Mouse (Mus musculus): ENCODE data around the gene Amd2. TPM values are rescaled to one million over a fixed set of nuclear protein-coding genes. Genes with fewer than 3 reads are reported as not detected.

Amd2 gene
- 2.5 and 3.4 TPM in 2 replicates for polyA plus RNA-seq (2015; fragmentation: Nextera tagmentation; extraction: Ambion mirVana)

GRCm38 (mm10) chr10:35711792-35712191, at the start of gene Amd2:
Gene Amd2 (minus strand): TSS chr10:35711892.
- Histone ChIP-seq H3K4me1 (no peaks in the 10 kb centered on the region), H3K9ac (no peak within 1 kb of the TSS), H3K4me3 (no peak within 1 kb of the TSS), H3K27ac (no peak within 1 kb of the TSS), H3K27me3 (no peaks in the 10 kb centered on the region), H3K4me2 (no peak within 1 kb of the TSS), H3K36me3 (no peaks in the 10 kb centered on the region), H3K9me3 (no peaks in the 10 kb centered on the region)
- WGBS: 93% methylated on average over 8 of the region's 8 CpGs
- no peak for ATAC-seq (ENCODE audit: insufficient number of reproducible peaks, low FRiP score, low TSS enrichment, low read depth)

GRCm38 (mm10) chr10:35761280-35761679, 49.6 kb upstream of the Amd2 start:
- ATAC-seq (ENCODE audit: insufficient number of reproducible peaks, low FRiP score, low TSS enrichment, low read depth): no peak
- Histone ChIP-seq H3K4me1 (no peaks in the 10 kb centered on the region), H3K36me3 (no peaks in the 10 kb centered on the region), H3K4me3 (no peak overlapping the region), H3K27me3 (no peaks in the 10 kb centered on the region), H3K9me3 (no peaks in the 10 kb centered on the region), H3K4me2 (no peak overlapping the region), H3K9ac (no peak overlapping the region), H3K27ac (no peak overlapping the region)
- WGBS: 75% methylated on average over 3 of the region's 3 CpGs

- 90% methylated on average over 2 of the region's 2 CpGs for WGBS
- H3K4me3 ChIP-seq: no peak overlapping the region
- no peak overlapping the region for H3K27ac ChIP-seq
- no peaks in the 10 kb centered on the region for H3K36me3 ChIP-seq
- no peak for ATAC-seq (ENCODE audit: insufficient number of reproducible peaks, low FRiP score, low TSS enrichment, low read depth)
- H3K4me2 ChIP-seq: no peak overlapping the region
- H3K9me3 ChIP-seq: no peaks in the 10 kb centered on the region
- H3K27me3 ChIP-seq: no peaks in the 10 kb centered on the region
- H3K9ac ChIP-seq: no peak overlapping the region
- H3K4me1 ChIP-seq: no peaks in the 10 kb centered on the region
These were observed 25.9 kb upstream of the Amd2 start for GRCm38 (mm10) chr10:35737639-35738038.

- Histone ChIP-seq H3K9ac (no peak overlapping the region), H3K27ac (no peak overlapping the region), H3K36me3 (no peaks in the 10 kb centered on the region), H3K4me3 (no peak overlapping the region), H3K4me2 (no peak overlapping the region), H3K27me3 (no peaks in the 10 kb centered on the region), H3K9me3 (no peaks in the 10 kb centered on the region), H3K4me1 (no peaks in the 10 kb centered on the region)
- ATAC-seq (ENCODE audit: insufficient number of reproducible peaks, low FRiP score, low TSS enrichment, low read depth): no peak
These were observed 2.6 kb upstream of the Amd2 start for GRCm38 (mm10) chr10:35714266-35714665.

All from limb, embryonic 15.5 days (tissue).